Mouse (Mus musculus): Measurements from ENCODE around the gene Rcn1.

Rcn1 gene

DNA sequence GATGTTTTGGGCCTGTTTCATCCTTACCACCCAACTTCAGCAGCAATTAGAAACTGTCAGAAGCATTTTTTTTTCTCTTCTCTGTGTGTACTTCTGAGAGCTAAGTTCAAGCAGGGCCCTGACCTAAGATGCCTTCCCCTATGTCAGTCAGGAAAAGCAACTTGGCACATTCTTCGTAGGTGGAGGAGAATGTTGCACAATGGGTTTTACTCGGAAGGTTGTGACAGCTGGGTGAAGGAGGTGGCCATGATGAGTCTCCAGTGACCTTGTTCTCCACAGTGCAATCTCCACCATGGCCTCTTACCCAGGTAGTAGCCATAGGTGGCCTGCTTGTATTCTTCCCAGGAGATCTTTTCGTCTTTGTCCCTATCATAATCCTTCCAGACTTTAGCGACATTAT is 4.7 kb downstream of the Rcn1 start:
- no peak for DNase-seq

DNA sequence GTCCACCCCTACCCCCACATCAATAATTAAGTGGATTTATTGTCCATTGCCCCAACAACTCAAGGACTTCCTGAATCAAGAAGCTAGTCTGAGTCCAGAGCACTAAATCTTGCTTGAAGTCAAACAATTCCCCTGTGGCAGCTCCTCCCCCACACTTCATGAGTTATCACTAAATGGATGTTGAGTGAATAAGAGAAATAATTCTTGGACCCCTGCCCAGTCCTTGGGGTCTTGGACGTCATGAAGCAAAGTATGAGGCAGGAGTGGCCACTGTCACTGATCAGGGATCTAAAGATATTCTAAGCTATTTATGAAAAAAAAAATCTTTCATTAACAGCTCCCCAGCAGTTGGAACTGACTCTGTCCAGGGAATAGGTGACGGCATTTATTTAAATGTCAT is 6.6 kb downstream of the Rcn1 start:
- no peak for DNase-seq

DNA sequence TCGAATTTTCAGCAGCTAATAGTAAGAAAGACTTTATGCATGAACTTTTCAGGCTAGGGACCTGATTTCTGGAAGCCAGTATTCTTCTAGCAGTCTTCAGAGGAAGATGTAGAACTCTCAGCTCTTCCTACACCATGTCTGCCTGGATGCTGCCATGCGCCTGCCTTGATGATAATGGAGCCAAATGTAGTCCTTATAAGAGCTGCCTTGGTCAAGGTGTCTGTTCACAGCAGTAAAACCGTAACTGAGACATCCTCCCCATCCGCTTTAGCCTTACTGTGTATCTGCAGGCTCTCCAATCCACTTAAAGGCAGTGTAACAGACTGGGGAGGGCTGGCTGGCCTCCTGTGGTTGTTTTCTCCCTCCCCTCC is 7.7 kb downstream of the Rcn1 start:
- DNase-seq = no peak

DNA sequence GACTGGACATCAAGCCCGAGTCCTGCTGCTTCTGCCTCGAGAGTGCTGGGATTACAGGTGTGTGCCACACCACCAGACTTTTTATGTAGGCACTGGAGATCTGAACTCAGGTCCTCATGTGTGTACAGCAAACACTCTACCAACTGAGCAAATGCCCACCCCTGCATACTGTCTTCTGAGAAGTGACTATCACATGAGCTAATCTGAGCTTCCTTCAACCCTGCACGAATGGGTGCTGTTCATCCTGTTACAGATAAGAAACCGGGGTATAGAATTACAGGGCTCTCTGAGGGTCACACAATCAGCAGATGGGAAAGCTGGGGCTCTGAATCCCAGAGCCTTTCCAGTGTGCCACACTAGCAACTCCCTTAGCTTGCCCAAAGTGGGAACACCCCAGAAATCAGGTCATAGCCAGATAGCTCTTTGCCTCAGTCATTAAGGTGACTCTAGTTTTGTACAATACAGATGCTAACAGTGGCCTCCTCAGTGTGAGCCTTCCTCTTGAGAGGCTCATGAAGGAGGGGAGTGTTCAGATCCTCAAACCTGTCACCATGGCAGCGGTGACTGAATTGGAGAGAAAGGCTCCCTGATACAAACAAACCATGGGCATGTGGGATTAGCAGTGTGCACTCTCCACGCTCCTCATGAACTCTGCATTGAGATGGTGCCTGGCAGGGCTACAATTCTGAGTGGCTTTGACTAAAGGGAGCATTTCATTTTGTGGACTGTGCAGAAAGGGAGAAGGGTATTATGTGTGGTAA is 8.3 kb downstream of the Rcn1 start:
- DNase-seq = no peak

DNA sequence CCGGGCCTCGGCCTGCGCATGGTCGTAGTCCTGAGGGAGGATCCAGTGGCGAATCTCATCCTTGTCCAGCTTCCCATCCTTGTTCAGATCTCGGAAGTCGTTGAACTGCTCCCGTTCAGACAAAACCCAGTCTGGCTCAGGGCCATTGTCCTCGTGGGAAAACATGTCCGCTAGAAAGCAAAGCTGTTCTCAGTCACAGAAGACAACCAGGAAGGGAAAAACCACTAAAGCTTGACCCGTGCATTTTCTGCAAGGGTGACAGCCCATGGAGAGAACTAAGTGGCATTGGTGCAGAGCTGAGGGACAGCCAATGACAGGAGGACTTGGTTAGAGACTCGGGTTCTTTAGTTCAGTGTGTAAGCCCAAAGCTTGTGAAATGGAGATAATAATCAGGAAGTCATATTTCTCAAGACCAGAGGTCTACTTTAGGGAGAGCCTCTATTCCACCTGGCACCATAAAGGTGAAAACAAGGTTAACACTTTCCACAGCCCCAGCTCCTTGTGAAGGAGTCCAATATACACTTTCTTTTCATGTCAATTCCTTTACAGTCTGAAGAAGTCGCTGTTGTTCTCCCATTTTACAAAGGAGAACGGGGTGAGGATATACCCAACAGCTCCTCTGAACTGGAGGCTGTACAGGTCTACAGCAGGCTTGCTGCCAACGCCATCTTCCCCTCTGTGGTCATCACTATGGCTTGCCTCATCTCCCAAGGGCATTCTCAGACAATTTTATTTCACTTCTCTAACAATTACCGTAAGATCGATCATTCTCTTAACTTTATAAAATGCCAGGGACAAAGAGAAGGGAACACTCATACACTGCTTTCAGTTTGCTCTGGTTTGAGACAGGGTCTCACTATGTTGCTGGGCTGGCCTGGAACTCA is 9.9 kb downstream of the Rcn1 start:
- no peak for DNase-seq

DNA sequence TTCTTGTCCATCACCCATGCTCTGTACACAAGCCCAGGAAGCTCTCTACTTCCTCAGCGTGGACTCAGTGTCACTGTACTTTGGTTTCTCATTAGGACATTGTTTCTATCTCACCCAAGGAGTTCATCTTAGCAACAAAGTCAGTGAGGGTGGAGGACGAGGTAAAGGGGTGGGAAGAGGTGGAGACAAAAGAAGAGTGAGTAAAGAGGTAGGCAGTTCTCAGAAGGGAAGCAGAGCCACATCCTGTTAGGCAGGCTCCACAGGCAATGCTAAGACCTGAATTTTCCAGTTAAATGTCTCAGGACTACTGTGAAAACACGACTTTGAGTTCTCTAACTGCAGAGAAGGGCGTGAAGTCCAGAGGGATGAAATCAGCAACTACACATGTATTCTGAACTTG is 12.7 kb downstream of the Rcn1 start:
- DNase-seq = no peak

DNA sequence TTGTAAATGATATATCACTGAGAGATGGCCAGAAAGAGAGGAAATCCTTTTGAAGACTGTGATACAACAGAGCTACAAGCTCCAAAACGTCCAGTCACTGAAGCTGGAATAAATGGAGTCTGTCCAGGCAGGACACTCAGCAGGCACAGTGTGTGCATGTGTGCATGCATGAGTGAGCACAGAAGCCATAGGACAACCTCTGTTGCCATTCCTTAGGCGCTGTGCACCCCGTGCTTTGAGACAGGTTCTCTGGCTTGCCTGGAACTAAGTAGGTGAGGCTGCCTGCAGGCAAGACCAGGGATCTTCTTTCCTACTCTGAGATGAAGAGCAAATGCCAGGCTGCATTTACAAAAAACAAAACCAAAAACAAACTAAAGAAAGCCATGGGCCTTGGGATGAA is 14.1 kb downstream of the Rcn1 start:
- DNase-seq = no peak

DNA sequence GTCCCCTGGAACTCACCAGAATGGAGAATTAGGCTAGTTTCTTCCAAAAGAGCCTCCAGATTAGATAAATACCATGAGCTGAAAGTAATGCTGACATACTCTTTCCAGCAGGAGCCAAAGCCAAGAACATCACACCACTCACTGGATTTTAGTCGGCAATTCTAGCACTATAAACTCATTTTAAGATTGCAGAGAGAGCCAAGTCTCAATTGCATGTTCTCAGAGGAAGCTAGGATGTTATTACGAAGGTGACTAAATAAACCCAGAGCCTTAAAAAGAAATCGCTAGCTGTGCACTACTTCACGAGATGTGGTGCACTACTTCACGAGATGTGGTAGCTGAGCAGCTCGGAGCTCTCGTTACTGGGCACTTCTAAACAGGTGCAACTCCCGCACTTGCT is 16.1 kb downstream of the Rcn1 start:
- no peak for DNase-seq

DNA sequence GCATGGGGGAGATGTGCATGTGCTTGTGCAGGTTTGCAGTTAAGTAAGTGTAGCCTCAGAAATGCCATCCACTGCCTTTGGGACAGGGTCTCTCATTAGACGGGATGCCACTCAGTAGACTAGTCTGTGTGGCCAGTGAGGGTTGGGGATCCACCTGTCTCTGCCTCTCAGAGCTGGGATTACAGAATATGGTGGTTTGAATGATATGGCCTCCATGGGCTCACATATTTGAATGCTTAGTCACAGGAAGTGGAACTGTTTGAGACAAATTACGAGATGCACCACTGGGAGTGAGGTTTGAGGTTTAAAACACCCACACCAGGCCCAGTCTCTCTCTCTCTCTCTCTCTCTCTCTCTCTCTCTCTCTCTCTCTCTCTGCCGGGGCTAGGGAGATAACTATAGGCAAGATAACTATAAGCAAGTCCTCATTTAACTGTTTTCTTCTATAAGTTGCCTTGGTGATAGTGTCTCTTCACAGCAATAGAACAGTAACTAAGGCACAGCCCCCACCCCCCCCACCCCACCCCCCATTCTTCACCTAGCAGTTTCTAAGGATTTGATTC is 18.3 kb downstream of the Rcn1 start:
- no peak for DNase-seq

DNA sequence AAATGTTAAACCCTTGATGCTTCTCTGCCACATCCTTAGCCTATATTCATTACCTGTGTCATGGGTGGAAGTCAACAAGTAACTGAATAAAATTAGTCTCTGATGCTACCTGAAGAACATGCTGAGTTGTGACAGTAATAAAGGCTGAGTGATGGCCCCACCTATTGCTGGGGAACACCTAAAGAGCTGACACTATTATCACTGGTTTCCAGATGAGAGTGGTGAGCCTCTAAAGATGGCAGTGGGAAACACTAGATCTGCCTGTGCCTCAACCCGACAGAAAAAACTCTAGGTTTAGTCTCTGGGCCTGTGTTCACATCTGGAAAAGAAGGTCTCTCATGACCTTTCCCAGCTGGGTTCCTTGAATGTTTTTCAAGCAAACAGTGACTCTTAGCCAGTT is 19.4 kb downstream of the Rcn1 start:
- no peak for DNase-seq

DNA sequence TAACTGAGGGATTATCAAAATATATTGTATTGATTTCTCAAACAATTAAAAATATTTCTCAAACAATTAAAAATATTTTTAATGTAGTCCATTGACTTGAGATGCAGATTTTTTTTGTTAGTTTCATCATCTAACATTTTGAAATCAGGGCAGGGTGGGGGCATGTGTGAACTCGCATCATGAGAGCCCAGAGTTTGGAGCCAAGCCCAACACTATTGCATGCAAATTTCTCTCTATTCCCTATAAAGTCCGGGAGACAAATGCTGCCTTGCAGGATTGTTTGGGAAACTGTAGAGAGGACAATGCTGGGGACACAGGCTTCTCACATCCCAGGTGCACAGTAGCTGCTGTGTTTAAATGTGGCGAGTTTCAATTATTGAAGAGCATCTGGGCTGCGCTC is 23.4 kb downstream of the Rcn1 start:
- DNase-seq = peak; percentile 14

DNA sequence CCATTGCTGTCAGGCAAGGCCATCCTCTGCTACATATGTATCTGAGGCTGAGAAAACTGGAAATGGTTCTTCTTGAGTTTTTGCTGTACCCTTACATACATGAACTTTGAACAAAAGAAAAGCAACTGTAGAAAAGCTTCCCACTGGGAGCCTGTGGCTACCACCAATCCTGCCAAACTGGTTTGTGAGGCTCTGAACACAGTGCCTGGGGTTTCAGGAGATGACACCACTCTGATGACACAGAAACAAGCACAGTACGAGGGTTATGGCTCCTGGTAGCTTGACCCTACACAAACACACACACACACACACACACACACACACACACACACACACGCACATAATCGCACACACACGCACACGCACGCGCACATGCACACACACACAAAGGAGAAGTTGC is 23.9 kb downstream of the Rcn1 start:
- no peak for DNase-seq

DNA sequence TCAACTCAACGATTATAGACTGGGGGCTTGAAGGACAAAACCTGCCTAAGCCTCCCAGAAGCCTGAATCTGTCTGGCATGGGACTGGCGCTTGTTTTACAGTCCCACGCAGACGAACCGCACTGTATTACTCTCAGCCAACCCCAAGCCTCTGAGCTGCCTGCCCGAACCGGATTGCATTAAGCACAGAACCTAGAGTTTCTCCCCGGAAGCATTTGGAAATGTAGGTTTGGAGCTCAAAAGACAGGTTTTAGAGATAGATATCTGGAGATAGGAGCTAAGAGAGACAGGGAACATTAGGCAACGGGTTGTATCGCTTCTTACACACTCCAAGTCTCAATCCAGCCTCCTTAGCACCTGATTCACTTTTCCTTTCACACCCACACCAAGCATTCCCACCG is 25.5 kb downstream of the Rcn1 start:
- no peak for DNase-seq

DNA sequence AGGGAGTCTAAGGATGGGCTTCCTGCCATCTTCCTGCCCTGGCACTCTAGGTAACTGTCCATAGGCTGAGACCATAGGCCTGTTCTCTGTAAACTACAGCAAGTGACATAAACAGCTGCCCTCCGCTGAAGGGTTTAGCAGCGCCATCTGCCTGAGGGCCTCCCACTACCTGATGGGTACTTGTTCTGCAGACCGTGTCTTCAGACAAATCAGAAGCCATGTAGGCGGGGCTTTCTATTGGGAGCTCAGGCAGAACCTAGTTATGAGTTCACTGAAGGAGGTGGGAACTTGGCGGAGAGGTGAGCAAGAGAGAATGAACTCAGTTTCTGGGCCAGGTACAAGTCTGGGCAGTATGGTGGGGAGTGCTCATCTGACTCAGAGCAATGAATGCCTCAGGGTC is 26.4 kb downstream of the Rcn1 start:
- no peak for DNase-seq

DNA sequence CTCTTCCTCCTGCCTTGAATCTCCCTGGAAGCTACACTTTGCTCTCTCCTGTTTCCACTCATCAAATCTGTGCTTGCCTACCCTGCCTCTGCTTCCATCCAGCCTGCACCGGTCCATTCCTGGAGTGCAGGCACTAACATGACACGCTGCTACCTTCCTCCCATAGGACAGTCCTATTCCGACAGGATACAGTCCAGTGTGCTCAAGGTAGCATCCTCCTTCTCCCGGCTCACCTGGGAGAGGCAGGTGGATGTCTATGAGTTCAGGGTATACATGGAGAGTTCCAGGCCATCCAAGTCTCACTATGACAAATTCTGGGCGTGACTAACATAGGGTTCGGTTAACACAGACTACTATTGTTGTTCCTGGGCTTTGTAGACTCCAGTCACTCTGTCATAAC is 27.0 kb downstream of the Rcn1 start:
- no peak for DNase-seq

DNA sequence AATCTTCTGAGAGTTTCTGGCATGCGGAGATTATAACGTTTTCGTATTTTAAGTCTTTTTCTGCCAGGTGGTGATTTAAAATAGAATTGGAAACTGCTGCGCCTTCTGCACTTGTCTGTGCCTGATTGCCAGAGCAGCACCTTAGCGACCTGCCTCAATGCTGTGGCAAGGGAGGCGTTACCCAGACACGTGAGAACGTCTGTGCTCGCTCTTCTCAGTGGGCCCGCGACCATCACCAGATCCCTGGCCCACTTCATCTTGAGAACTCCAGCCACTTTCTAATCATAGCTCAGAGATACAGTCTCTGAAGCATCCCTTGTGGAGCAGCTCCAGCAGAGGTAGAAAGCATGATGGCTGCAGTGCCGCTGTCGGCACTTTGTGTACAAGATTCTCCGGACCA is 28.4 kb downstream of the Rcn1 start:
- no peak for DNase-seq

DNA sequence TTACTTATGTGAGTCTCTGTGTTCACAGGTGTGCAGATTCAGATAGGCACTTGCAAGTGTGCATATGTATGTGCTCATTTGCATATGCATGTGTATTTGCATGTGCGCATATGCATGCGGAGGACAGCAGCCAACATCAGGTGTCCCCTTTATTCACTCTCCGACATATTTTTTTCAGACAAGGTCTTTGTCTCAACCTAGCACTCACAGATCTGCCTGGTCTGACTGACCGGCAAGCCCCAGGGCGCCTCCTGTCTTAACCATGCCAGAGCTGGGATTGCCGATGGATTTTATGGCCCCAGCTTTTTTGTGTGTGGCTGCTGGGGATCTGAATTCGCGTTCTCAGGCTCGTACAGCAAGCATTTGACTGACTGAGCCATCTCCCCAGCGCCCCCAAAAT is 28.9 kb downstream of the Rcn1 start:
- no peak for DNase-seq

DNA sequence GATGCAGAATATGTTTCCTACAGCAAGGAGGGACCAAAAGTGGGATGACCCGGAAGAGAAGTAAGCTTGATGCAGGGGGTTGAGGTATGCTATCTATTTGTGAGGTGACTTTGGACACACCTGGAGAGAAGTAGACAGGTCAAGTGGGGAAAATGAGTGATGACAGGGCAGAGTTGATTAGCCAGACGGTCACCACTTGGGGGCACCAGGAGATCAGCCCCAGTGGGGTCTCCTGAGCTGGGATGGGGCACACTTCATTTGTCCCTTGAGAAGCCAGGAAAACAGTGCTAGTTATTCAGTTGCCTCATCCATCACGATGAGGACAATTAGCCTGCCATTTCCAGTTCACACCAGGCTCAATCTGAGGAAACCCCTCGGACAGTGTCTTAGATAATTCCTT is 31.5 kb downstream of the Rcn1 start:
- peak; percentile 4 for DNase-seq

DNA sequence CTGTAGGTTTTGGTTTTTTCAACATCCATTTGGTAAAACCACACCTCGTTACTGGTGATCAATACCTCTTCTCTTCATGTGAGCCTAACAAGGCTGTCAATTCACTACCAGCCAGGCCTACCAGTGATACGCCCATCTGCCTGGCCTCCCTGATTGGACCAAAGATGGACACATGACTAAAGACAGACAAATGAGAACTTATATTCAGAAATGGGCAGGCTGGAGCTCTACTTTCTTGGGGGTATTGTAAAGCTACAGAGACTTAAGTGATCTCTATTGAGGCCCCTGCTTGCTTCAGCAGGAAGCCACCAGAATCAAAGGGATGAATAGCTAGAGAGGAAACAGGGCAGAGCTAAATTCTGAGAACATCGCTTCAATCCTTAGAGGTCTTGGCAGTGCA is 41.1 kb downstream of the Rcn1 start:
- DNase-seq = no peak

DNA sequence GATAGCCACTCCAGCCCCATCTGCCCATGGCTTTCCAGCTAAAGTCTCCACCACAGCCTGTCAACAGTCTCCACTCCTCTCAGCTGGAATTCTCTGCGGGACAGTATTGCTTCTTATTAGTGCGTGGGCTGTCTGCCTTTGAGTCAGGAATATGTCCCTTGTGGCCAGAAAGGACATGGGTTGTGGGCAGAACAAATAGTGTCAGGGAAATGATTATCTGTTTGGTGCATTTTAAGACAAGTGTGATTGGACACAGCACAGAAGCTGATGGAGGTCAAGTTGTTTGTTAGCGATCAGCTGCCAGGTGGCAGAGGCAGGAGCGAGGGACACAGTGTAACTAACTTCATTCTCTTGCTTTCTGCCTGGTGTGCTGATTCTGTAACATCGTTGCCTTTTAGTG is 42.3 kb downstream of the Rcn1 start:
- peak; percentile 42 for DNase-seq

DNA sequence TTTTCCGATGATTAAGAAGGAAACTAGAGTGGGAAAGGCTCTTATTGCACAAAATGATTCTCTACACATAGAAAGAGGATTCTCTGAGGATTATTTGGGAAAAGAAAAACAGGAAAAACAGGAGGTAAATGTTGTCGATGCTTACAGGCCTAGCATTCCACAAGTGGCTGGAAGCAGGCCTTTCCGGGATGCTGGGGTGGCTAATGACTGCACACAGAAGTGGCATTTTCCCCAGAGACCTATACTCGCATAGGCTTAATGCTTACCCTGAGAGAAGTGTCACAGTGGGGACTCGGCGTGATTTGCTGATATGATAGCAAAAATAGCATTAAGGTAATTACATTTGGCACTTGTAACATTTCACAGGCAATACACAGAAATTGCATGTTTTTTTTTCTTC is 50.2 kb downstream of the Rcn1 start:
- no peak for DNase-seq

DNA sequence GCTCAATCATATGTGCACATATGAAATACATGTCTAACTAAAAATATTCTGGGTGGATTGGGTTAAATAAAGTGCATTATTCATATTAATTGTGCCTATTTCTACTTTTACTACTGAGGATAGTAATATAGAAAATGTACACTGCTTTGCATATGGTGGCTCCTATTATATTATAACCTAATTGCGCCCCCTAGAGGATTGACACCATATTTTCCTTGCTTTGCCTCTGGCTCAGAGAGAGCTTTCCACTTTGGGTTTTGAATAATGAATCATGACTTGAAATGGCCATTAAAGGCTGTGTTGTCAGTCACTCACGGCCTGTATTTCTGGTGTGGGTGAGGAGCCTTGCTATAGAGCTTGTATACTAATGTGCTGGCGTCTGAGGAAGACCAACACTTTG is 59.1 kb downstream of the Rcn1 start:
- peak; percentile 42 for DNase-seq

DNA sequence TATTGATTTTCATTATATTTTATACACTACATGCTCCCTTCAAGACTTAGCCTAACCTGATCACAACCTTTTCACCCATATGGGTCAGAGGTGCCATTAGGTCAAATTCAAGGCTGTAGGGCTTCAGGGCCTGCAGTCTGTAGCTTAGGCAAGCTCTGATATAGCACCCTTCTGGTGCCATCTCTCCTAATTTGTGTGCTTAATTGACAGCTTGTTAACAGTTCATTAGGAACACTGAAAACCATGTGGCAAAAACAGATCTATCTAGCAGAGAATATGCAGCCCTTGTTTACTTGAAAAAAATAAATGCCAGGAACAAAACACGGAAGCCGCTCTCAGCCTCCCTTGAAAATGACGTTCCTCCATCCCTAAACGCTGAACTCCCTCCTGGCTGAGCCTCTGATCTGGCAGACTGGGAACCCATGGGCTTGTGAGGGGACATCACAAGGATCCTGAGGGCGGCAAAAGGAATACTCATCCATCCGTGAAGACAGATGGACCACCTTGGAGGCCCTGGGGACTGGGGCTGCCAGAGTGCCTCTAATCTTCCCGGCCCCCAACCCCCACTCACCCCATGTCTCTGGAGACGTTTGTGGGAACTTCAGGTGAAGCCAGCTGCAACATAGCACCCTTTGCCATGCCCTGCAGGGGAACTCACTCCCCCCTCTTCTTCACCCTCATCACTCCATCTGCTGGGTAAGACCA is 61.8 kb downstream of the Rcn1 start:
- DNase-seq = no peak

Measured in lung, postnatal 36 days (tissue).